In genomic region chr17:34249878-34250277, GRCm38 (mm10) we compare ENCODE assay signal across 10 mouse cellular contexts. TPM values are rescaled to one million over a fixed set of nuclear protein-coding genes. Genes with fewer than 3 reads are reported as not detected.
DNase-seq lines count a peak whose midpoint lies in the region; ATAC-seq and TF ChIP-seq lines count a peak whose summit lies in the region.
"Had no signal": no experiment of that assay in that cellular context is flagged by ENCODE, and none has a peak within 500 bp of the region (broad histone marks: within the 10 kb centered on the region; RNA-seq: fewer than 3 reads in every experiment).

No protein-coding gene starts in this region.

- H3K27me3 ChIP-seq in forebrain, postnatal 0 days (ENCODE audit: insufficient read depth, low read length) = no peaks in the 10 kb centered on the region
- 0 out of 2 replicates have a peak, but pooled peaks cover 5% of the 10 kb centered on the region for H3K27me3 ChIP-seq in forebrain, embryonic 12.5 days
- H3K27me3 ChIP-seq in neural tube, embryonic 15.5 days (replicated peaks) = no peaks in the 10 kb centered on the region
- H3K27me3 ChIP-seq: hindbrain, embryonic 15.5 days; neural tube, embryonic 12.5 days had no signal

- no peaks in the 10 kb centered on the region for H3K4me1 ChIP-seq in forebrain, postnatal 0 days (ENCODE audit: insufficient read depth)
- H3K4me1 ChIP-seq in forebrain, embryonic 12.5 days = no peaks in the 10 kb centered on the region
- H3K4me1 ChIP-seq in neural tube, embryonic 15.5 days = no peaks in the 10 kb centered on the region
- H3K4me1 ChIP-seq: hindbrain, embryonic 15.5 days; neural tube, embryonic 12.5 days had no signal

- DNase-seq in forebrain, postnatal 0 days = peak; percentile 79
- peak; percentile 41 for DNase-seq in neural tube, embryonic 10.5 days (ENCODE audit: extremely low spot score, low spot score)
- peak; percentile 37 for DNase-seq in c-Kit-positive CD71-positive TER-119-negative erythroid progenitor cells, embryonic 14.5 days (ENCODE audit: low read depth)
- peak; percentile 65 for DNase-seq in kidney, adult 9 months
- DNase-seq in mesoderm, embryonic 11.5 days (ENCODE audit: low read depth, low spot score) = peak; percentile 45
- DNase-seq in yolk sac, embryonic 10.5 days (ENCODE audit: low spot score) = no peak

- peak; percentile 85 for TF ChIP-seq CTCF in forebrain, postnatal 0 days (IDR thresholded peaks at IDR 0.05; ENCODE audit: low read depth)

- H3K4me2 ChIP-seq in forebrain, postnatal 0 days (ENCODE audit: low read depth) = no peak overlapping the region
- no peak overlapping the region for H3K4me2 ChIP-seq in forebrain, embryonic 12.5 days
- no peak overlapping the region for H3K4me2 ChIP-seq in neural tube, embryonic 15.5 days
- H3K4me2 ChIP-seq: hindbrain, embryonic 15.5 days; neural tube, embryonic 12.5 days had no signal

- 15% methylated on average over 4 of the region's 4 CpGs for WGBS in forebrain, postnatal 0 days
- WGBS in forebrain, embryonic 12.5 days = 22% methylated on average over 4 of the region's 4 CpGs
- 20% methylated on average over 4 of the region's 4 CpGs for WGBS in neural tube, embryonic 15.5 days

- ATAC-seq in forebrain, postnatal 0 days = peak; percentile 66; the same call in 1 of the 2 replicates
- ATAC-seq in forebrain, embryonic 12.5 days (ENCODE audit: low FRiP score) = no peak
- no peak for ATAC-seq in neural tube, embryonic 15.5 days (ENCODE audit: low FRiP score)

- no peak overlapping the region for H3K9ac ChIP-seq in forebrain, postnatal 0 days
- no peak overlapping the region for H3K9ac ChIP-seq in forebrain, embryonic 12.5 days
- H3K9ac ChIP-seq in neural tube, embryonic 15.5 days (replicated peaks) = no peak overlapping the region
- H3K9ac ChIP-seq: hindbrain, embryonic 15.5 days; neural tube, embryonic 12.5 days had no signal

- no peaks in the 10 kb centered on the region for H3K9me3 ChIP-seq in forebrain, postnatal 0 days (ENCODE audit: low read length)
- no peaks in the 10 kb centered on the region for H3K9me3 ChIP-seq in forebrain, embryonic 12.5 days
- H3K9me3 ChIP-seq in neural tube, embryonic 15.5 days (replicated peaks) = no peaks in the 10 kb centered on the region
- H3K9me3 ChIP-seq: hindbrain, embryonic 15.5 days; neural tube, embryonic 12.5 days had no signal

- H3K4me3 ChIP-seq in forebrain, postnatal 0 days (ENCODE audit: low read depth, low read length) = no peak overlapping the region
- no peak overlapping the region for H3K4me3 ChIP-seq in forebrain, embryonic 12.5 days (replicated peaks)
- H3K4me3 ChIP-seq in neural tube, embryonic 15.5 days (replicated peaks) = no peak overlapping the region
- H3K4me3 ChIP-seq: hindbrain, embryonic 15.5 days; neural tube, embryonic 12.5 days had no signal

- no peak overlapping the region for H3K27ac ChIP-seq in forebrain, postnatal 0 days (ENCODE audit: low read depth, low read length)
- no peak overlapping the region for H3K27ac ChIP-seq in forebrain, embryonic 12.5 days
- no peak overlapping the region for H3K27ac ChIP-seq in neural tube, embryonic 15.5 days (replicated peaks)
- H3K27ac ChIP-seq: hindbrain, embryonic 15.5 days; neural tube, embryonic 12.5 days had no signal

- H3K36me3 ChIP-seq in forebrain, postnatal 0 days (ENCODE audit: insufficient read depth) = no peaks in the 10 kb centered on the region
- no peaks in the 10 kb centered on the region for H3K36me3 ChIP-seq in forebrain, embryonic 12.5 days (replicated peaks)
- H3K36me3 ChIP-seq in neural tube, embryonic 15.5 days = no peaks in the 10 kb centered on the region
- H3K36me3 ChIP-seq: hindbrain, embryonic 15.5 days; neural tube, embryonic 12.5 days had no signal

RNA-seq across cellular contexts. Expression of gene H2-Ab1, which starts 7.6 kb away (rescaled TPM):
- 0.38 and 2.0 TPM in 2 replicates for total RNA-seq in forebrain, postnatal 0 days (2014; rRNA removed)
- polyA plus RNA-seq in forebrain, postnatal 0 days (2015; fragmentation: Nextera tagmentation; extraction: Ambion mirVana) = 1.8 and 2.1 TPM in 2 replicates
- 1.9 and 2.5 TPM in 2 replicates for polyA plus RNA-seq in forebrain, embryonic 12.5 days (2016; fragmentation: Nextera tagmentation; extraction: Ambion mirVana)
- polyA plus RNA-seq in neural tube, embryonic 15.5 days (2015; fragmentation: Nextera tagmentation; extraction: Ambion mirVana) = 1.4 and 189 TPM in 2 replicates

RNA-seq across cellular contexts. Expression of gene H2-Ob, which starts 11.2 kb away (rescaled TPM):
- 0.10 TPM in 1 of 2 replicates, not detected in the other for total RNA-seq in forebrain, postnatal 0 days (2014; rRNA removed)
- 0.33 and 0.36 TPM in 2 replicates for polyA plus RNA-seq in forebrain, postnatal 0 days (2015; fragmentation: Nextera tagmentation; extraction: Ambion mirVana)
- not detected in 2 replicates for polyA plus RNA-seq in forebrain, embryonic 12.5 days (2016; fragmentation: Nextera tagmentation; extraction: Ambion mirVana)
- polyA plus RNA-seq in neural tube, embryonic 15.5 days (2015; fragmentation: Nextera tagmentation; extraction: Ambion mirVana) = 0.08 and 0.26 TPM in 2 replicates
- polyA plus RNA-seq: neural tube, embryonic 12.5 days had no signal

RNA-seq across cellular contexts. Expression of gene H2-Aa, which starts 37.7 kb away (rescaled TPM):
- 0.14 and 0.85 TPM in 2 replicates for total RNA-seq in forebrain, postnatal 0 days (2014; rRNA removed)
- polyA plus RNA-seq in forebrain, postnatal 0 days (2015; fragmentation: Nextera tagmentation; extraction: Ambion mirVana) = 0.59 and 0.73 TPM in 2 replicates
- not detected in 2 replicates for polyA plus RNA-seq in forebrain, embryonic 12.5 days (2016; fragmentation: Nextera tagmentation; extraction: Ambion mirVana)
- 0.97 and 82.8 TPM in 2 replicates for polyA plus RNA-seq in neural tube, embryonic 15.5 days (2015; fragmentation: Nextera tagmentation; extraction: Ambion mirVana)

RNA-seq across cellular contexts. Expression of gene Tap2, which starts 46.6 kb away (rescaled TPM):
- 1.3 and 1.9 TPM in 2 replicates for total RNA-seq in forebrain, postnatal 0 days (2014; rRNA removed)
- 3.2 and 3.8 TPM in 2 replicates for polyA plus RNA-seq in forebrain, postnatal 0 days (2015; fragmentation: Nextera tagmentation; extraction: Ambion mirVana)
- polyA plus RNA-seq in forebrain, embryonic 12.5 days (2016; fragmentation: Nextera tagmentation; extraction: Ambion mirVana) = 0.47 and 1.1 TPM in 2 replicates
- polyA plus RNA-seq in neural tube, embryonic 15.5 days (2015; fragmentation: Nextera tagmentation; extraction: Ambion mirVana) = 1.9 and 15.0 TPM in 2 replicates

RNA-seq across cellular contexts. Expression of gene Psmb8, which starts 52.4 kb away (rescaled TPM):
- total RNA-seq in forebrain, postnatal 0 days (2014; rRNA removed) = 1.5 and 2.9 TPM in 2 replicates
- polyA plus RNA-seq in forebrain, postnatal 0 days (2015; fragmentation: Nextera tagmentation; extraction: Ambion mirVana) = 4.8 and 7.2 TPM in 2 replicates
- polyA plus RNA-seq in forebrain, embryonic 12.5 days (2016; fragmentation: Nextera tagmentation; extraction: Ambion mirVana) = 0.53 and 1.7 TPM in 2 replicates
- polyA plus RNA-seq in neural tube, embryonic 15.5 days (2015; fragmentation: Nextera tagmentation; extraction: Ambion mirVana) = 3.8 and 80.4 TPM in 2 replicates
